Mouse (Mus musculus) gastrocnemius, adult 8-10 months (tissue): ENCODE data around the gene Adgre1. TPM values are rescaled to one million over a fixed set of nuclear protein-coding genes. Genes with fewer than 3 reads are reported as not detected.
"Not testable (repeated sequence)": the region's sequence is repeated elsewhere in the genome, so short reads cannot be mapped to it uniquely, and the experiment has no call there.

Experiments
- DNase-seq, 2 experiments: peaks; one replicate each; pipeline ENCODE4 v3.0.0; 2022; ENCODE audit warnings: low spot score in 2 of 2
- total RNA-seq, 4 experiments: library from RNA; stranded (reverse); gene quantifications; 2 replicates each; pipeline ENCODE4 v1.2.4; 2022

Adgre1 gene
- 1 to 10 TPM; 1.0 to 1.6 (median 1.3) TPM for total RNA-seq

- DNase-seq, result no peak
Observed at GRCm38 (mm10) chr17:57358441-57358840, at the start of gene Adgre1. TSS of gene Adgre1 (plus strand) at chr17:57358691.

GRCm38 (mm10) chr17:57311801-57312200 is 46.7 kb upstream of the Adgre1 start:
- no peak for DNase-seq

GRCm38 (mm10) chr17:57327615-57328014 is 30.9 kb upstream of the Adgre1 start:
- DNase-seq, result no peak

GRCm38 (mm10) chr17:57328944-57329343 is 29.5 kb upstream of the Adgre1 start:
- no peak for DNase-seq

GRCm38 (mm10) chr17:57330993-57331392 is 27.5 kb upstream of the Adgre1 start:
- DNase-seq, result no peak

GRCm38 (mm10) chr17:57332241-57332640 is 26.2 kb upstream of the Adgre1 start:
- no peak for DNase-seq

GRCm38 (mm10) chr17:57334001-57334760 is 24.3 kb upstream of the Adgre1 start:
- no peak for DNase-seq

- DNase-seq, result peak; percentile 59 to 64
Observed at GRCm38 (mm10) chr17:57334761-57335150, 23.7 kb upstream of the Adgre1 start.

GRCm38 (mm10) chr17:57335194-57335593 is 23.3 kb upstream of the Adgre1 start:
- DNase-seq, result not testable (repeated sequence)

GRCm38 (mm10) chr17:57335673-57336303 is 22.7 kb upstream of the Adgre1 start:
- DNase-seq, result peak; percentile 72

- DNase-seq, result no peak
Observed at GRCm38 (mm10) chr17:57337996-57338395, 20.5 kb upstream of the Adgre1 start.

GRCm38 (mm10) chr17:57339298-57339697 is 19.2 kb upstream of the Adgre1 start:
- DNase-seq, result no peak

GRCm38 (mm10) chr17:57341568-57341967 is 16.9 kb upstream of the Adgre1 start:
- no peak for DNase-seq

- DNase-seq, result no peak
Observed at GRCm38 (mm10) chr17:57344029-57344707, 14.3 kb upstream of the Adgre1 start.

GRCm38 (mm10) chr17:57347017-57347416 is 11.5 kb upstream of the Adgre1 start:
- no peak for DNase-seq

GRCm38 (mm10) chr17:57347781-57348180 is 10.7 kb upstream of the Adgre1 start:
- DNase-seq, result no peak

- no peak for DNase-seq
Observed at GRCm38 (mm10) chr17:57349067-57349466, 9.4 kb upstream of the Adgre1 start.

GRCm38 (mm10) chr17:57350212-57350611 is 8.3 kb upstream of the Adgre1 start:
- DNase-seq, result no peak

- DNase-seq, result no peak
Observed at GRCm38 (mm10) chr17:57351107-57351506, 7.4 kb upstream of the Adgre1 start.

- DNase-seq, result no peak
Observed at GRCm38 (mm10) chr17:57359485-57360241, 1.2 kb downstream of the Adgre1 start.
